Mouse (Mus musculus): ENCODE data around the gene Crybb3. TPM values are rescaled to one million over a fixed set of nuclear protein-coding genes. Genes with fewer than 3 reads are reported as not detected.
A peak's percentile ranks its signal among the peaks of the same experiment; 100 is the strongest.

The Crybb3 gene
- polyA plus RNA-seq (2012; ENCODE audit: insufficient read depth, insufficient read length, low replicate concordance, missing spikeins), result not detected in 2 replicates

DNA sequence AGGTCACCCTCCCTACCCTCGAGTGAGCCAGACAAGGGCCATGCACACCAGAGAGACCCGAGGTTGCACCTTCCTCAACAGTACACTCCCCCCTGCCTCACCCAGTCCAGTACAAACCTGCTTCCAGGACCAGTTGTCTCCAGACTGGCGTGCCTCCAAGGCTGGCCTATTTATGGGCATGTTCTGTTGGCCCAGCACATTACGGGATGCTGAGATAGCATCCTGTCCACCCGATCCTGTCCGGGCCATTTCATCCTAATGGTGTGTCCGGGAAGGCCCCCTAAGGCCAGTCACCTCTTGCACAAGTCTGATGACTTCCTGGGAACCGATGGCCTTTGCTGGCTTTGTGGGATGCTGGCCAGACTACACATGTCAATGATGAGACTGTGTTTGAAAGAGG is at the start of gene Crybb3:
Crybb3 (minus strand) TSS at position 146 of the 400 bp plus-strand sequence.
- 72% methylated on average over 8 of the region's 8 CpGs for WGBS
- H3K27ac ChIP-seq (ENCODE audit: insufficient read depth, low read depth, low read length), result no peak within 1 kb of the TSS

DNA sequence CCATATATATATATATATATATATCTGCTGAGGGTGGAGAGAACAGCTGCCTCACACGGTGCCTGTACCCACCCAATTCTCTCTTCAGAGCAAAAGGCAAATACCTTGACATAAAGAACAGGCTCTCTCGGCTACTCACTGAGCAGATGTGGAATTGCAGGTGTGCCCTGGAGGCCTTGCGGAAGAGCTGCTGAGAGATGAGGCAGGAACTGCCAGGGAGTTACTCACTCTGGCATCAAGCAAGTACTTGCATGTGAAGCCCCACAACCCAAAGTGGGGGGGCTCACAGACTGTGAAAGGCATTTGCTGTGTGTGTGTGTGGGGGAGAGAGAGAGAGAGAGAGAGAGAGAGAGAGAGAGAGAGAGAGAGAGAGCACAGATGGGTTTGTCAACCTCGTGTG is 47.0 kb upstream of the Crybb3 start:
- Histone ChIP-seq H3K4me3 (ENCODE audit: insufficient read depth, low read depth, low read length) (no peak overlapping the region), H3K4me1 (ENCODE audit: control insufficient read depth, insufficient read depth, low read length) (peaks cover 19% of the 10 kb centered on the region), H3K27ac (ENCODE audit: insufficient read depth, low read depth, low read length) (no peak overlapping the region)
- TF ChIP-seq POLR2A (IDR thresholded peaks at IDR 0.05; ENCODE audit: insufficient read depth, low read depth, low read length) (no peak), CTCF (IDR thresholded peaks at IDR 0.05; ENCODE audit: insufficient read depth, low read depth, low read length) (no peak)
- 70% methylated on average over 4 of the region's 4 CpGs for WGBS

More for the DNA sequence above, at the start of gene Crybb3:
- H3K4me3 ChIP-seq (ENCODE audit: insufficient read depth, low read depth, low read length), result no peak within 1 kb of the TSS
- peaks cover 13% of the 10 kb centered on the region for H3K4me1 ChIP-seq (ENCODE audit: control insufficient read depth, insufficient read depth, low read length)
- TF ChIP-seq POLR2A (IDR thresholded peaks at IDR 0.05; ENCODE audit: insufficient read depth, low read depth, low read length), result no peak
- no peak for TF ChIP-seq CTCF (IDR thresholded peaks at IDR 0.05; ENCODE audit: insufficient read depth, low read depth, low read length)

GRCm38 (mm10) chr5:113126476-113126875 is 45.1 kb upstream of the Crybb3 start:
- WGBS, result 90% methylated on average over 12 of the region's 12 CpGs
- H3K27ac ChIP-seq (ENCODE audit: insufficient read depth, low read depth, low read length), result no peak overlapping the region
- peaks cover 22% of the 10 kb centered on the region for H3K4me1 ChIP-seq (ENCODE audit: control insufficient read depth, insufficient read depth, low read length)
- TF ChIP-seq POLR2A (IDR thresholded peaks at IDR 0.05; ENCODE audit: insufficient read depth, low read depth, low read length) (no peak), CTCF (IDR thresholded peaks at IDR 0.05; ENCODE audit: insufficient read depth, low read depth, low read length) (no peak)
- H3K4me3 ChIP-seq (ENCODE audit: insufficient read depth, low read depth, low read length), result no peak overlapping the region

DNA sequence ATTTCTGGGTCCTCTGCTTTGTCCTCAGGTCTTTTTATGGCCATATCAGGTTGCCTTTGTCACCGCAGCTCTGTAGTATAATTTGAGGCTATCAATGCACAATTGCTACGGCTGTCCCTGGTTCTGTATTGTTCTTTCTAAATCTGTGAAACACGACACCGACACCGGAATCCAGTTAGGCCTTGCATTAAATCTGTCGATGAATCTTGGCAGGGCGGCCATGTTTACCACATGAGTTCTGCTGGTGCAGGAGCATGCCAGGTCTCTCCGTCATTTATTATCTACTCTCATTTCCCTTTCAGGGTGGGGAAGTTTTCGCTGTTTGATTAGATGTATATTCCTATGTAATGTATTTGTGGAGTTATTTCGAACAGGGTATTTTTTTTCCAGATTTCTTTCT is 42.3 kb upstream of the Crybb3 start:
- Histone ChIP-seq H3K27ac (ENCODE audit: insufficient read depth, low read depth, low read length) (no peak overlapping the region), H3K4me3 (ENCODE audit: insufficient read depth, low read depth, low read length) (no peak overlapping the region), H3K4me1 (ENCODE audit: control insufficient read depth, insufficient read depth, low read length) (peaks cover 41% of the 10 kb centered on the region)
- TF ChIP-seq CTCF (IDR thresholded peaks at IDR 0.05; ENCODE audit: insufficient read depth, low read depth, low read length), result no peak
- TF ChIP-seq POLR2A (IDR thresholded peaks at IDR 0.05; ENCODE audit: insufficient read depth, low read depth, low read length), result no peak
- WGBS, result 85% methylated on average over 10 of the region's 10 CpGs

GRCm38 (mm10) chr5:113122326-113123054 is 41.1 kb upstream of the Crybb3 start:
- TF ChIP-seq CTCF (IDR thresholded peaks at IDR 0.05; ENCODE audit: insufficient read depth, low read depth, low read length) (no peak), POLR2A (IDR thresholded peaks at IDR 0.05; ENCODE audit: insufficient read depth, low read depth, low read length) (no peak)
- peaks cover 48% of the 10 kb centered on the region for H3K4me1 ChIP-seq (ENCODE audit: control insufficient read depth, insufficient read depth, low read length)
- WGBS, result 48% methylated on average over 12 of the region's 12 CpGs
- no peak overlapping the region for H3K4me3 ChIP-seq (ENCODE audit: insufficient read depth, low read depth, low read length)
- H3K27ac ChIP-seq (ENCODE audit: insufficient read depth, low read depth, low read length), result no peak overlapping the region

DNA sequence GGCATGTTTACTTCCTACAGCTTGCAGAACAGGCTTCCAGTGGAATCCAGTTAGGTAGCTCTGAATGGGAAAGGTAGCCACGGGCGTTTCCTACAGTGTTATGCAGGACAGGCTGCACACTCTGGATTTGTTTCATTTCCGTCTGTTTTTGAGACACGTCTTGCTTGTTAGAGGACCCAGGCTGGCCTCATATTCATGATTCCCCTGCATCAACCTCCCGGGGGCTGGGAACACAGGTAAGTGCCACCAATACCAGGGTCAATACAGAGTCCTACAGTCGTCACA is 40.1 kb upstream of the Crybb3 start:
- H3K4me1 ChIP-seq (ENCODE audit: control insufficient read depth, insufficient read depth, low read length), result peaks cover 56% of the 10 kb centered on the region
- no peak overlapping the region for H3K27ac ChIP-seq (ENCODE audit: insufficient read depth, low read depth, low read length)
- no peak for TF ChIP-seq POLR2A (IDR thresholded peaks at IDR 0.05; ENCODE audit: insufficient read depth, low read depth, low read length)
- no peak for TF ChIP-seq CTCF (IDR thresholded peaks at IDR 0.05; ENCODE audit: insufficient read depth, low read depth, low read length)
- WGBS, result 87% methylated on average over 6 of the region's 6 CpGs
- H3K4me3 ChIP-seq (ENCODE audit: insufficient read depth, low read depth, low read length), result no peak overlapping the region

GRCm38 (mm10) chr5:113120741-113121590 is 39.6 kb upstream of the Crybb3 start:
- H3K4me1 ChIP-seq (ENCODE audit: control insufficient read depth, insufficient read depth, low read length), result peaks cover 62% of the 10 kb centered on the region
- 51% methylated on average over 15 of the region's 15 CpGs for WGBS
- TF ChIP-seq POLR2A (IDR thresholded peaks at IDR 0.05; ENCODE audit: insufficient read depth, low read depth, low read length) (no peak), CTCF (IDR thresholded peaks at IDR 0.05; ENCODE audit: insufficient read depth, low read depth, low read length) (no peak)
- no peak overlapping the region; the same call in 1 of the 2 replicates for H3K27ac ChIP-seq (ENCODE audit: insufficient read depth, low read depth, low read length)
- no peak overlapping the region for H3K4me3 ChIP-seq (ENCODE audit: insufficient read depth, low read depth, low read length)

- peaks cover 70% of the 10 kb centered on the region for H3K4me1 ChIP-seq (ENCODE audit: control insufficient read depth, insufficient read depth, low read length)
- 25% methylated on average over 13 of the region's 13 CpGs for WGBS
- TF ChIP-seq CTCF (IDR thresholded peaks at IDR 0.05; ENCODE audit: insufficient read depth, low read depth, low read length) (no peak), POLR2A (IDR thresholded peaks at IDR 0.05; ENCODE audit: insufficient read depth, low read depth, low read length) (no peak)
- no peak overlapping the region for H3K4me3 ChIP-seq (ENCODE audit: insufficient read depth, low read depth, low read length)
- peak overlapping the region; percentile 12; the same call in 1 of the 2 replicates for H3K27ac ChIP-seq (ENCODE audit: insufficient read depth, low read depth, low read length)
These were observed 38.6 kb upstream of the Crybb3 start for GRCm38 (mm10) chr5:113119861-113120465.

Data from olfactory bulb, adult 2 months (tissue).